Mouse (Mus musculus) midbrain, embryonic 13.5 days (tissue): ENCODE measurements around the gene Defb29. TPM values are rescaled to one million over a fixed set of nuclear protein-coding genes. Genes with fewer than 3 reads are reported as not detected.

Source experiments
- ATAC-seq: fragments of 200-750 bp; cut with Nextera tagmentation; 2 replicates; pipeline ENCODE4 v1.8.0; 2017; ENCODE audit warnings: mild to moderate bottlenecking, moderate TSS enrichment, moderate library complexity
- H3K27ac ChIP-seq: fragments of 300-500 bp; sonication (generic); 2 replicates; pipeline ENCODE4 v1.5.1; 2015; ENCODE audit warnings: inconsistent platforms, mild to moderate bottlenecking, moderate library complexity
- H3K27me3 ChIP-seq: fragments of 300-500 bp; sonication (generic); 2 replicates; pipeline ENCODE4 v1.6.1; 2015; ENCODE audit warnings: mild to moderate bottlenecking, inconsistent platforms
- H3K36me3 ChIP-seq: fragments of 300-500 bp; sonication (generic); 2 replicates; pipeline ENCODE4 v1.6.1; 2015; ENCODE audit warnings: mild to moderate bottlenecking, inconsistent platforms
- H3K4me1 ChIP-seq: fragments of 300-500 bp; sonication (generic); replicated peaks from 2 replicates; pipeline ENCODE4 v1.6.1; 2015; ENCODE audit warnings: inconsistent platforms
- H3K4me2 ChIP-seq: fragments of 300-500 bp; sonication (generic); replicated peaks from 2 replicates; pipeline ENCODE4 v1.6.1; 2015; ENCODE audit warnings: moderate library complexity, mild to moderate bottlenecking, inconsistent platforms
- H3K4me3 ChIP-seq: fragments of 300-500 bp; sonication (generic); replicated peaks from 2 replicates; pipeline ENCODE4 v1.5.1; 2015; ENCODE audit warnings: mild to moderate bottlenecking, inconsistent platforms
- H3K9ac ChIP-seq: fragments of 300-500 bp; sonication (generic); replicated peaks from 2 replicates; pipeline ENCODE4 v1.6.1; 2015; ENCODE audit warnings: mild to moderate bottlenecking, inconsistent platforms
- H3K9me3 ChIP-seq: fragments of 300-500 bp; sonication (generic); 2 replicates; pipeline ENCODE4 v1.6.1; 2016; ENCODE audit warnings: mild to moderate bottlenecking, inconsistent platforms
- WGBS: fragments of 180-500 bp; shearing (Covaris S2); methylation state at CpG from one replicate; pipeline ENCODE4 v1.1.7; 2015; 5-methylcytosine and 5-hydroxymethylcytosine counted together
- polyA plus RNA-seq: library from polyadenylated mRNA; unstranded; fragments of >200 nt; fragmentation: Nextera tagmentation; extraction: Ambion mirVana; gene quantifications from 2 replicates; pipeline ENCODE4 v1.2.1, GENCODE M21; 2015

Gene Defb29
- polyA plus RNA-seq, 1 experiment from 2014 or later = not detected

GRCm38 (mm10) chr2:152498020-152498419 is 41.9 kb downstream of the Defb29 start:
- Histone ChIP-seq H3K27me3 (no peaks in the 10 kb centered on the region), H3K4me2 (no peak overlapping the region), H3K9me3 (no peaks in the 10 kb centered on the region), H3K4me3 (no peak overlapping the region), H3K36me3 (no peaks in the 10 kb centered on the region), H3K9ac (no peak overlapping the region), H3K27ac (no peak overlapping the region), H3K4me1 (no peaks in the 10 kb centered on the region)
- ATAC-seq = no peak
- 81% methylated on average over 6 of the region's 6 CpGs for WGBS

GRCm38 (mm10) chr2:152493151-152493550 is 46.7 kb downstream of the Defb29 start:
- H3K36me3 ChIP-seq = no peaks in the 10 kb centered on the region
- H3K9ac ChIP-seq = no peak overlapping the region
- ATAC-seq = no peak
- H3K27ac ChIP-seq = no peak overlapping the region
- H3K4me3 ChIP-seq = no peak overlapping the region
- no peaks in the 10 kb centered on the region for H3K27me3 ChIP-seq
- no peaks in the 10 kb centered on the region for H3K9me3 ChIP-seq
- 79% methylated on average over 6 of the region's 6 CpGs for WGBS
- no peak overlapping the region for H3K4me2 ChIP-seq
- H3K4me1 ChIP-seq = no peaks in the 10 kb centered on the region

- no peak within 1 kb of the TSS for H3K9ac ChIP-seq
- no peak within 1 kb of the TSS for H3K4me2 ChIP-seq
- H3K27ac ChIP-seq = no peak within 1 kb of the TSS
- H3K4me3 ChIP-seq = no peak within 1 kb of the TSS
- H3K9me3 ChIP-seq = no peaks in the 10 kb centered on the region
- H3K27me3 ChIP-seq = no peaks in the 10 kb centered on the region
- ATAC-seq = no peak
- H3K36me3 ChIP-seq = no peaks in the 10 kb centered on the region
- H3K4me1 ChIP-seq = no peaks in the 10 kb centered on the region
Observed at GRCm38 (mm10) chr2:152490038-152490437, 49.9 kb downstream of the Defb29 start, which contains the start of gene Defb22. Gene Defb22, minus strand, starts transcription at chr2:152490138.

Other genes with a start within 250 kb of the Defb29 start
- 32.2 and 36.2 TPM in 2 replicates for gene Tbc1d20, start 246.3 kb downstream of the Defb29 start, polyA plus RNA-seq
- 99.2 and 108 TPM in 2 replicates for gene Rbck1, start 207.4 kb downstream of the Defb29 start, polyA plus RNA-seq
- 0.82 and 0.89 TPM in 2 replicates for gene Trib3, start 196.1 kb downstream of the Defb29 start, polyA plus RNA-seq
- gene Nrsn2, start 163.5 kb downstream of the Defb29 start, polyA plus RNA-seq = 26.8 and 28.5 TPM in 2 replicates
- 18.2 and 18.5 TPM in 2 replicates for gene Sox12, start 142.0 kb downstream of the Defb29 start, polyA plus RNA-seq
- gene Zcchc3, start 125.1 kb downstream of the Defb29 start, polyA plus RNA-seq = 21.4 and 26.4 TPM in 2 replicates
- 0.39 and 1.7 TPM in 2 replicates for gene 6820408C15Rik, start 124.5 kb downstream of the Defb29 start, polyA plus RNA-seq
- not detected in 2 replicates for gene Defb23, start 75.5 kb downstream of the Defb29 start, polyA plus RNA-seq
- not detected in 2 replicates for gene Defb20, start 63.0 kb downstream of the Defb29 start, polyA plus RNA-seq
- gene Defb22, start 50.0 kb downstream of the Defb29 start, polyA plus RNA-seq = not detected in 2 replicates
- not detected in 2 replicates for gene Defb26, start 28.4 kb downstream of the Defb29 start, polyA plus RNA-seq
- gene Defb28, start 21.8 kb downstream of the Defb29 start, polyA plus RNA-seq = not detected in 2 replicates
- gene Gm17416, start 29.2 kb upstream of the Defb29 start, polyA plus RNA-seq = not detected in 2 replicates
- gene Defb21, start 32.6 kb upstream of the Defb29 start, polyA plus RNA-seq = not detected in 2 replicates
- not detected in 2 replicates for gene Defb19, start 40.2 kb upstream of the Defb29 start, polyA plus RNA-seq
- gene Defb45, start 59.3 kb upstream of the Defb29 start, polyA plus RNA-seq = not detected in 2 replicates
- gene Defb36, start 64.2 kb upstream of the Defb29 start, polyA plus RNA-seq = not detected in 2 replicates
- not detected in 2 replicates for gene Defb25, start 83.0 kb upstream of the Defb29 start, polyA plus RNA-seq
- 0.15 and 0.27 TPM in 2 replicates for gene Rem1, start 86.9 kb upstream of the Defb29 start, polyA plus RNA-seq
- 171 and 181 TPM in 2 replicates for gene H13, start 129.4 kb upstream of the Defb29 start, polyA plus RNA-seq
- gene Mcts2, start 146.9 kb upstream of the Defb29 start, polyA plus RNA-seq = 42.7 and 44.1 TPM in 2 replicates
- gene Id1, start 196.2 kb upstream of the Defb29 start, polyA plus RNA-seq = 32.8 and 39.4 TPM in 2 replicates
- 4.1 and 5.5 TPM in 2 replicates for gene Cox4i2, start 214.1 kb upstream of the Defb29 start, polyA plus RNA-seq